Mouse (Mus musculus): ENCODE measurements around the gene Dennd5b. TPM values are rescaled to one million over a fixed set of nuclear protein-coding genes. Genes with fewer than 3 reads are reported as not detected.

The Dennd5b gene
- total and polyA plus RNA-seq, 3 experiments: 0.65 to 1.3 TPM; not detected in 1

- no peaks in the 10 kb centered on the region for H3K79me2 ChIP-seq (ENCODE audit: control insufficient read depth, insufficient read depth, low read length, poor library complexity)
- no peaks in the 10 kb centered on the region for H3K9me3 ChIP-seq (replicated peaks; ENCODE audit: insufficient read depth, low read length)
- no peaks in the 10 kb centered on the region for H3K36me3 ChIP-seq (ENCODE audit: control insufficient read depth in 1 of 2, insufficient read depth in 2 of 2, low read length in 2 of 2)
- no peak for TF ChIP-seq MYC (IDR thresholded peaks at IDR 0.05; ENCODE audit: low read depth, low read length)
- no peak for TF ChIP-seq CHD1 (IDR thresholded peaks at IDR 0.05; ENCODE audit: low read depth, low read length)
- no peak for TF ChIP-seq GATA1 (IDR thresholded peaks at IDR 0.05; ENCODE audit: low read depth, low read length)
- no peak for TF ChIP-seq RAD21 (IDR thresholded peaks at IDR 0.05; ENCODE audit: low read depth, low read length)
- no peak for TF ChIP-seq ZNF384 (IDR thresholded peaks at IDR 0.05; ENCODE audit: low read depth, low read length)
- TF ChIP-seq MAFK (IDR thresholded peaks at IDR 0.05; ENCODE audit: borderline replicate concordance, low read depth, low read length): no peak
- TF ChIP-seq CTCF (IDR thresholded peaks at IDR 0.05 in 2 of 3, conservative IDR thresholded peaks at IDR 0.05 in 1 of 3; ENCODE audit: control insufficient read depth in 1 of 3, insufficient read depth in 1 of 3, low read depth in 2 of 3, low read length in 3 of 3, poor library complexity in 1 of 3, severe bottlenecking in 1 of 3): no peak
- no peak for TF ChIP-seq NELFE (IDR thresholded peaks at IDR 0.05; ENCODE audit: low read depth, low read length)
- TF ChIP-seq E2F4 (IDR thresholded peaks at IDR 0.05; ENCODE audit: borderline replicate concordance, low read depth, low read length): no peak
- H3K4me3 ChIP-seq (ENCODE audit: control insufficient read depth in 1 of 2, insufficient read depth in 1 of 2, low read depth in 2 of 2, low read length in 2 of 2): no peak overlapping the region
- no peak for DNase-seq (ENCODE audit: low read depth, low spot score)
- H3K27ac ChIP-seq (ENCODE audit: control insufficient read depth, low read depth, low read length): no peak overlapping the region
- H3K4me1 ChIP-seq (ENCODE audit: control insufficient read depth in 1 of 2, insufficient read depth in 2 of 2, low read length in 2 of 2): no peaks in the 10 kb centered on the region
- H3K9ac ChIP-seq (ENCODE audit: control insufficient read depth, low read depth, low read length, poor library complexity, severe bottlenecking): no peak overlapping the region
- no peaks in the 10 kb centered on the region for H3K27me3 ChIP-seq (ENCODE audit: control insufficient read depth in 1 of 2, insufficient read depth in 2 of 2, low read length in 2 of 2)
These were observed 108.9 kb downstream of the Dennd5b start for GRCm38 (mm10) chr6:148992373-148993116.

- Histone ChIP-seq H3K4me1 (ENCODE audit: control insufficient read depth in 1 of 2, insufficient read depth in 2 of 2, low read length in 2 of 2) (no peaks in the 10 kb centered on the region), H3K27me3 (ENCODE audit: control insufficient read depth in 1 of 2, insufficient read depth in 2 of 2, low read length in 2 of 2) (no peaks in the 10 kb centered on the region), H3K9me3 (replicated peaks; ENCODE audit: insufficient read depth, low read length) (no peaks in the 10 kb centered on the region), H3K27ac (ENCODE audit: control insufficient read depth, low read depth, low read length) (no peak overlapping the region), H3K4me3 (ENCODE audit: control insufficient read depth in 1 of 2, insufficient read depth in 1 of 2, low read depth in 2 of 2, low read length in 2 of 2) (no peak overlapping the region), H3K36me3 (ENCODE audit: control insufficient read depth in 1 of 2, insufficient read depth in 2 of 2, low read length in 2 of 2) (no peaks in the 10 kb centered on the region), H3K79me2 (ENCODE audit: control insufficient read depth, insufficient read depth, low read length, poor library complexity) (no peaks in the 10 kb centered on the region), H3K9ac (ENCODE audit: control insufficient read depth, low read depth, low read length, poor library complexity, severe bottlenecking) (no peak overlapping the region)
- DNase-seq (ENCODE audit: low read depth, low spot score): no peak
- TF ChIP-seq ZKSCAN1 (IDR thresholded peaks at IDR 0.05; ENCODE audit: low read depth, low read length) (no peak), E2F4 (IDR thresholded peaks at IDR 0.05; ENCODE audit: borderline replicate concordance, low read depth, low read length) (no peak), GABPA (IDR thresholded peaks at IDR 0.05; ENCODE audit: low read depth, low read length) (no peak), MAZ (IDR thresholded peaks at IDR 0.05; ENCODE audit: low read depth, low read length) (no peak), SIN3A (IDR thresholded peaks at IDR 0.05; ENCODE audit: low read length) (no peak), POLR2AphosphoS5 (IDR thresholded peaks at IDR 0.05; ENCODE audit: borderline replicate concordance, low read depth, low read length) (no peak), MEF2A (IDR thresholded peaks at IDR 0.05; ENCODE audit: extremely low read depth, insufficient replicate concordance, low read depth, low read length, poor library complexity, severe bottlenecking) (no peak), HCFC1 (IDR thresholded peaks at IDR 0.05; ENCODE audit: low read depth, low read length) (no peak), USF1 (IDR thresholded peaks at IDR 0.05; ENCODE audit: low read depth, low read length) (no peak), NRF1 (IDR thresholded peaks at IDR 0.05; ENCODE audit: insufficient read depth, low read depth, low read length, poor library complexity, severe bottlenecking) (no peak), NELFE (IDR thresholded peaks at IDR 0.05; ENCODE audit: low read depth, low read length) (no peak)
These were observed 109.7 kb downstream of the Dennd5b start for GRCm38 (mm10) chr6:148991660-148992372.

Data from MEL (cell line).